8 mouse cellular contexts compared by ENCODE assay signal in the genomic region with DNA sequence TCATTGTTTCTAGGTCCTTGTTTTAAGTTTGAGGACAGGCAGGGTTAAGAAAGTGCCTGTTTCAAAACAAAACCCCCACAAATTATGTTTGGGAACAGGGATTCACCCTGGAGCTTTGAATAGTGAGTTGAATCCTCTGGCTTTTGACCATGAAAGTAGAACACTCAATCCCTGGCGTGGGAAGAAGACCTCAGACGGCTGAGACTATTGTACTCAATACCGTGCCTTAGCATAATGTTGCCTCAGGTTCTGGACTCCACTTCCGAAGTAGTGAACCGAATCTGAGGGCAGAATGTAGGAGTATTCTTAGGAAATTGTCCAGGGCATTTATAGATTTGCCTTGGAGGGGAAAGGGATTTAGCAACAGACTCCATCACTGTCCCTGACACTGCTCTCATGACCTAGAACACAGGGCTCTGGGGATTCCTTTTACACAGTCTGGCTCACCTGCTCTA. TPM values are rescaled to one million over a fixed set of nuclear protein-coding genes. Genes with fewer than 3 reads are reported as not detected.
A peak's percentile ranks its signal among the peaks of the same experiment; 100 is the strongest.
DNase-seq lines count a peak whose midpoint lies in the region; ATAC-seq and TF ChIP-seq lines count a peak whose summit lies in the region.

No protein-coding gene starts in this region.

- peaks cover under 1% of the 10 kb centered on the region; the same call in 1 of the 2 replicates for H3K36me3 ChIP-seq in heart, embryonic 13.5 days
- H3K36me3 ChIP-seq in liver, postnatal 0 days (replicated peaks; ENCODE audit: insufficient read depth, low read length): 0 out of 2 replicates have a peak, but pooled peaks cover 4% of the 10 kb centered on the region

- intact Hi-C loops in left cerebral cortex, postnatal 25 days (cut with DNase I): loop anchor here (5.0 kb wide), 1 partner anchor 42 kb away; no protein-coding TSS in a partner anchor

- no peak for TF ChIP-seq POLR2A in bone marrow macrophage, adult 2 months (IDR thresholded peaks at IDR 0.05; ENCODE audit: borderline replicate concordance, low read depth, low read length)

- ATAC-seq in heart, embryonic 13.5 days (ENCODE audit: extremely low read depth, insufficient number of reproducible peaks, low FRiP score, low TSS enrichment): no peak
- ATAC-seq in liver, postnatal 0 days: no peak

- H3K4me3 ChIP-seq in heart, embryonic 13.5 days: peak overlapping the region; percentile 81
- peak overlapping the region; percentile 92; the same call in 1 of the 2 replicates for H3K4me3 ChIP-seq in bone marrow macrophage, adult 2 months (ENCODE audit: insufficient read depth, low read length)
- peak overlapping the region; percentile 80 for H3K4me3 ChIP-seq in liver, postnatal 0 days (ENCODE audit: low read depth, low read length)

- peak overlapping the region; percentile 93 for H3K9ac ChIP-seq in heart, embryonic 13.5 days
- no peak overlapping the region for H3K9ac ChIP-seq in liver, postnatal 0 days (replicated peaks)

- peak overlapping the region; percentile 88 for H3K4me2 ChIP-seq in heart, embryonic 13.5 days
- peak overlapping the region; percentile 91 for H3K4me2 ChIP-seq in liver, postnatal 0 days (ENCODE audit: low read depth, low read length)

- H3K27ac ChIP-seq in heart, embryonic 13.5 days (replicated peaks): 0 out of 2 replicates have a peak overlapping the region, but pooled peaks have one; percentile 43
- no peak overlapping the region for H3K27ac ChIP-seq in bone marrow macrophage, adult 2 months (ENCODE audit: insufficient read depth, low read depth, low read length)
- H3K27ac ChIP-seq in liver, postnatal 0 days (ENCODE audit: low read depth): no peak overlapping the region

- 38% methylated on average over 5 of the region's 5 CpGs for WGBS in heart, embryonic 13.5 days
- WGBS in liver, postnatal 0 days (ENCODE audit: insufficient replicate concordance): 29% methylated on average over 5 of the region's 5 CpGs

- no peak for DNase-seq in heart, adult 11 months
- DNase-seq in gonadal fat pad, adult 2 months (ENCODE audit: low read depth): peak; percentile 98
- DNase-seq in liver, postnatal 0 days: no peak
- DNase-seq in left cerebral cortex, postnatal 25 days (ENCODE audit: low spot score in 2 of 2): no peak
- DNase-seq in spleen, adult 18-20 months: no peak
- no peak for DNase-seq in gastrocnemius, postnatal 10 days

- TF ChIP-seq EP300 in liver, postnatal 0 days (IDR thresholded peaks at IDR 0.05; ENCODE audit: low read depth): no peak

- no peaks in the 10 kb centered on the region for H3K27me3 ChIP-seq in heart, embryonic 13.5 days (replicated peaks)
- no peaks in the 10 kb centered on the region for H3K27me3 ChIP-seq in liver, postnatal 0 days (ENCODE audit: insufficient read depth, low read length)

- TF ChIP-seq CTCF in bone marrow macrophage, adult 2 months (IDR thresholded peaks at IDR 0.05; ENCODE audit: low read depth, low read length): no peak
- no peak for TF ChIP-seq CTCF in liver, postnatal 0 days (IDR thresholded peaks at IDR 0.05; ENCODE audit: low read depth)

- H3K4me1 ChIP-seq in heart, embryonic 13.5 days: peaks cover 45% of the 10 kb centered on the region
- H3K4me1 ChIP-seq in bone marrow macrophage, adult 2 months (ENCODE audit: control insufficient read depth, insufficient read depth, low read length): peaks cover 27% of the 10 kb centered on the region
- H3K4me1 ChIP-seq in liver, postnatal 0 days (ENCODE audit: insufficient read depth): peaks cover 38% of the 10 kb centered on the region

- H3K9me3 ChIP-seq in heart, embryonic 13.5 days: no peaks in the 10 kb centered on the region
- H3K9me3 ChIP-seq in liver, postnatal 0 days (ENCODE audit: low read length): no peaks in the 10 kb centered on the region

RNA-seq across cellular contexts. Expression of gene Tmem110, which starts 0.3 kb away (rescaled TPM):
- 14.7 and 15.0 TPM in 2 replicates for polyA plus RNA-seq in heart, embryonic 13.5 days (2015; fragmentation: Nextera tagmentation; extraction: Ambion mirVana)
- polyA plus RNA-seq in bone marrow macrophage, adult 2 months (2012; ENCODE audit: insufficient read depth, insufficient read length, missing spikeins): 8.0 and 8.4 TPM in 2 replicates
- polyA plus RNA-seq in gonadal fat pad, adult 2 months (2012; rRNA removed): 30.9 and 31.6 TPM in 2 replicates
- 11.8 and 14.4 TPM in 2 replicates for polyA plus RNA-seq in liver, postnatal 0 days (2015; fragmentation: Nextera tagmentation; extraction: Ambion mirVana)
- total RNA-seq in left cerebral cortex, postnatal 25 days (2021): 10 to 100 TPM; 18.7 to 21.0 TPM
- 10 to 100 TPM; 10.2 to 15.2 TPM for total RNA-seq in gastrocnemius, postnatal 10 days (2021)

RNA-seq across cellular contexts. Expression of gene Mustn1, which starts 54.0 kb away (rescaled TPM):
- 2.5 and 2.6 TPM in 2 replicates for polyA plus RNA-seq in heart, embryonic 13.5 days (2015; fragmentation: Nextera tagmentation; extraction: Ambion mirVana)
- polyA plus RNA-seq in bone marrow macrophage, adult 2 months (2012; ENCODE audit: insufficient read depth, insufficient read length, missing spikeins): 1.0 and 1.5 TPM in 2 replicates
- 21.5 and 24.9 TPM in 2 replicates for polyA plus RNA-seq in gonadal fat pad, adult 2 months (2012; rRNA removed)
- 5.4 and 6.0 TPM in 2 replicates for polyA plus RNA-seq in liver, postnatal 0 days (2015; fragmentation: Nextera tagmentation; extraction: Ambion mirVana)
- 1 to 10 TPM; 3.1 to 3.8 TPM for total RNA-seq in left cerebral cortex, postnatal 25 days (2021)
- 100 to 1,000 TPM in 1 of 2 experiments, 10 to 100 TPM in 1; 91.8 to 112 TPM for total RNA-seq in gastrocnemius, postnatal 10 days (2021)
